Mouse (Mus musculus) MEL (cell line): ENCODE measurements around the gene Sf3b5. TPM values are rescaled to one million over a fixed set of nuclear protein-coding genes. Genes with fewer than 3 reads are reported as not detected.

Source experiments
- DNase-seq: peaks from one replicate; pipeline ENCODE4 v3.0.0; 2011; ENCODE audit warnings: low read depth, low spot score
- H3K27ac ChIP-seq: 2 replicates; pipeline ENCODE4 v1.5.1; 2012; ENCODE audit warnings: low read depth, mild to moderate bottlenecking, control low read depth, low read length, moderate library complexity; ENCODE audit not compliant: control insufficient read depth
- H3K27me3 ChIP-seq, 2 experiments: fragments of 150-350 bp in 1 of 2; sonication (generic) in 1 of 2; 2 replicates each; pipeline ENCODE4 v1.6.1; 2012; ENCODE audit warnings: low read length in 2 of 2, mild to moderate bottlenecking in 2 of 2, improper control_type of control experiment in 1 of 2, moderate library complexity in 1 of 2; ENCODE audit not compliant: insufficient read depth in 2 of 2, control insufficient read depth in 1 of 2
- H3K36me3 ChIP-seq, 2 experiments: 2 replicates each; pipeline ENCODE4 v1.6.1; 2012 to 2014; ENCODE audit warnings: low read length in 2 of 2, improper control_type of control experiment in 1 of 2, inconsistent platforms in 1 of 2, mild to moderate bottlenecking in 1 of 2; ENCODE audit not compliant: insufficient read depth in 2 of 2, control insufficient read depth in 1 of 2
- H3K4me1 ChIP-seq, 2 experiments: fragments of 150-350 bp in 1 of 2; sonication (generic) in 1 of 2; 2 replicates each; pipeline ENCODE4 v1.6.1; 2012; ENCODE audit warnings: low read length in 2 of 2, improper control_type of control experiment in 1 of 2, mild to moderate bottlenecking in 1 of 2; ENCODE audit not compliant: insufficient read depth in 2 of 2, control insufficient read depth in 1 of 2
- H3K4me3 ChIP-seq, 2 experiments: fragments of 150-350 bp in 1 of 2; sonication (generic) in 1 of 2; 2 replicates each; pipeline ENCODE4 v1.5.1; 2012; ENCODE audit warnings: low read depth in 2 of 2, low read length in 2 of 2, mild to moderate bottlenecking in 2 of 2, moderate library complexity in 2 of 2, control low read depth in 1 of 2, improper control_type of control experiment in 1 of 2; ENCODE audit not compliant: control insufficient read depth in 1 of 2, insufficient read depth in 1 of 2
- H3K79me2 ChIP-seq: 2 replicates; pipeline ENCODE4 v1.6.1; 2012; ENCODE audit warnings: mild to moderate bottlenecking, low read length, moderate library complexity; ENCODE audit not compliant: control insufficient read depth, poor library complexity, insufficient read depth
- H3K9ac ChIP-seq: 2 replicates; pipeline ENCODE4 v1.6.1; 2012; ENCODE audit warnings: low read depth, mild to moderate bottlenecking, control low read depth, low read length, moderate library complexity; ENCODE audit not compliant: control insufficient read depth, poor library complexity, severe bottlenecking
- H3K9me3 ChIP-seq: fragments of 150-350 bp; sonication (generic); replicated peaks from 2 replicates; pipeline ENCODE4 v1.6.1; 2012; ENCODE audit warnings: mild to moderate bottlenecking, low read length, improper control_type of control experiment, moderate library complexity; ENCODE audit not compliant: insufficient read depth
- CHD2 ChIP-seq: IDR thresholded peaks from 2 replicates; pipeline ENCODE4 v1.6.1; 2011; ENCODE audit warnings: low read length, improper control_type of control experiment
- GABPA ChIP-seq: IDR thresholded peaks from 2 replicates; pipeline ENCODE4 v1.6.1; 2012; ENCODE audit warnings: low read depth, mild to moderate bottlenecking, inconsistent platforms, low read length, improper control_type of control experiment, moderate library complexity
- GATA1 ChIP-seq: IDR thresholded peaks from 2 replicates; pipeline ENCODE4 v1.6.1; 2011; ENCODE audit warnings: low read depth, low read length, improper control_type of control experiment
- HCFC1 ChIP-seq: IDR thresholded peaks from 2 replicates; pipeline ENCODE4 v1.6.1; 2012; ENCODE audit warnings: low read depth, mild to moderate bottlenecking, inconsistent platforms, low read length, improper control_type of control experiment, moderate library complexity
- KAT2A ChIP-seq: conservative IDR thresholded peaks from 2 replicates; pipeline ENCODE4 v1.6.1; 2012; ENCODE audit warnings: low read depth, low read length, improper control_type of control experiment, inconsistent platforms
- MAZ ChIP-seq: IDR thresholded peaks from 2 replicates; pipeline ENCODE4 v1.6.1; 2012; ENCODE audit warnings: low read depth, mild to moderate bottlenecking, inconsistent platforms, low read length, improper control_type of control experiment
- MEF2A ChIP-seq: IDR thresholded peaks from 2 replicates; pipeline ENCODE4 v1.6.1; 2014; ENCODE audit warnings: low read depth, mild to moderate bottlenecking, inconsistent platforms, low read length, improper control_type of control experiment; ENCODE audit not compliant: poor library complexity, insufficient replicate concordance, severe bottlenecking; ENCODE audit errors: extremely low read depth
- MYB ChIP-seq: IDR thresholded peaks from 2 replicates; pipeline ENCODE4 v1.6.1; 2011; ENCODE audit warnings: mild to moderate bottlenecking, low read depth, low read length, improper control_type of control experiment
- MYC ChIP-seq: IDR thresholded peaks from 2 replicates; pipeline ENCODE4 v1.6.1; 2011; ENCODE audit warnings: low read depth, mild to moderate bottlenecking, low read length, improper control_type of control experiment, moderate library complexity
- POLR2A ChIP-seq, 2 experiments: IDR thresholded peaks; 2 replicates each; pipeline ENCODE4 v1.6.1; 2011 to 2012; ENCODE audit warnings: low read length in 2 of 2, mild to moderate bottlenecking in 2 of 2, control low read depth in 1 of 2, improper control_type of control experiment in 1 of 2, low read depth in 1 of 2, moderate library complexity in 1 of 2; ENCODE audit not compliant: control insufficient read depth in 1 of 2, insufficient read depth in 1 of 2, poor library complexity in 1 of 2
- RAD21 ChIP-seq: IDR thresholded peaks from 2 replicates; pipeline ENCODE4 v1.6.1; 2011; ENCODE audit warnings: mild to moderate bottlenecking, low read depth, low read length, improper control_type of control experiment
- SIN3A ChIP-seq: IDR thresholded peaks from 2 replicates; pipeline ENCODE4 v1.6.1; 2012; ENCODE audit warnings: low read length, improper control_type of control experiment, inconsistent platforms
- TAL1 ChIP-seq: IDR thresholded peaks from 2 replicates; pipeline ENCODE4 v1.6.1; 2012; ENCODE audit warnings: mild to moderate bottlenecking, inconsistent platforms, low read length, moderate library complexity, mixed read lengths
- TBP ChIP-seq: IDR thresholded peaks from 2 replicates; pipeline ENCODE4 v1.8.0; 2011; ENCODE audit warnings: low read depth, low read length, improper control_type of control experiment
- TCF12 ChIP-seq: IDR thresholded peaks from 2 replicates; pipeline ENCODE4 v1.6.1; 2014; ENCODE audit warnings: low read depth, mild to moderate bottlenecking, inconsistent platforms, low read length, improper control_type of control experiment, moderate library complexity
- UBTF ChIP-seq: IDR thresholded peaks from 2 replicates; pipeline ENCODE4 v1.6.1; 2012; ENCODE audit warnings: low read depth, mild to moderate bottlenecking, inconsistent platforms, low read length, improper control_type of control experiment, moderate library complexity, borderline replicate concordance; ENCODE audit not compliant: insufficient read depth
- USF2 ChIP-seq, 2 experiments: IDR thresholded peaks; 2 replicates each; pipeline ENCODE4 v1.6.1; 2011 to 2012; ENCODE audit warnings: improper control_type of control experiment in 2 of 2, low read length in 2 of 2, borderline replicate concordance in 1 of 2, inconsistent platforms in 1 of 2, low read depth in 1 of 2, mild to moderate bottlenecking in 1 of 2; ENCODE audit not compliant: insufficient read depth in 1 of 2
- ZMIZ1 ChIP-seq: IDR thresholded peaks from 2 replicates; pipeline ENCODE4 v1.6.1; 2012; ENCODE audit warnings: low read depth, mild to moderate bottlenecking, inconsistent platforms, low read length, improper control_type of control experiment, moderate library complexity
- ZNF384 ChIP-seq: IDR thresholded peaks from 2 replicates; pipeline ENCODE4 v1.6.1; 2012; ENCODE audit warnings: low read depth, mild to moderate bottlenecking, inconsistent platforms, low read length, improper control_type of control experiment
- polyA plus RNA-seq, 2 experiments: library from polyadenylated mRNA; stranded (reverse) in 1 of 2; unstranded in 1 of 2; fragments of >175 nt in 1 of 2; fragments of >200 nt in 1 of 2; gene quantifications; 2 replicates each; pipeline versions ENCODE4 v1.2.1 to v1.2.4; 2012; ENCODE audit warnings: low replicate concordance in 2 of 2, low read depth in 1 of 2; ENCODE audit not compliant: insufficient read length in 2 of 2, insufficient read depth in 1 of 2, missing spikeins in 1 of 2
- total RNA-seq: library from RNA; depleted of rRNA; stranded (reverse); fragments of 300-350 nt; gene quantifications from 2 replicates; pipeline ENCODE4 v1.2.3, GENCODE M21; 2012

Gene Sf3b5
- total and polyA plus RNA-seq, 3 experiments = 16.6 to 57.4 TPM; not detected in 1

- no peaks in the 10 kb centered on the region for H3K4me1 ChIP-seq
- H3K27ac ChIP-seq = no peak overlapping the region
- no peaks in the 10 kb centered on the region for H3K79me2 ChIP-seq
- no peak overlapping the region for H3K9ac ChIP-seq
- H3K9me3 ChIP-seq = no peaks in the 10 kb centered on the region
- no peak for DNase-seq
- H3K27me3 ChIP-seq = no peaks in the 10 kb centered on the region
- H3K36me3 ChIP-seq = no peaks in the 10 kb centered on the region
- TF ChIP-seq ZNF384 (no peak), MYC (no peak), GABPA (no peak), MEF2A (no peak), MAZ (no peak), GATA1 (no peak), POLR2A (IDR thresholded peaks at IDR 0.05; ENCODE audit: control insufficient read depth in 1 of 2, insufficient read depth in 1 of 2, low read depth in 1 of 2, low read length in 2 of 2, poor library complexity in 1 of 2) (no peak), UBTF (no peak), CHD2 (no peak), RAD21 (no peak)
- no peak overlapping the region for H3K4me3 ChIP-seq
Observed at GRCm38 (mm10) chr10:12974572-12974971, 30.6 kb upstream of the Sf3b5 start.

GRCm38 (mm10) chr10:12975461-12975860 is 29.7 kb upstream of the Sf3b5 start:
- no peaks in the 10 kb centered on the region for H3K79me2 ChIP-seq
- DNase-seq = peak; percentile 45
- no peak overlapping the region for H3K9ac ChIP-seq
- no peaks in the 10 kb centered on the region for H3K27me3 ChIP-seq
- no peak for TF ChIP-seq TCF12
- TF ChIP-seq TAL1 = no peak
- TF ChIP-seq MYB = no peak
- TF ChIP-seq ZMIZ1 = no peak
- TF ChIP-seq MEF2A = no peak
- TF ChIP-seq KAT2A = no peak
- TF ChIP-seq SIN3A = no peak
- no peak for TF ChIP-seq ZNF384
- no peak for TF ChIP-seq TBP
- TF ChIP-seq HCFC1 = no peak
- TF ChIP-seq USF2 (IDR thresholded peaks at IDR 0.05; ENCODE audit: borderline replicate concordance in 1 of 2, insufficient read depth in 1 of 2, low read depth in 1 of 2, low read length in 2 of 2) = no peak
- H3K4me3 ChIP-seq = no peak overlapping the region
- no peak overlapping the region for H3K27ac ChIP-seq
- H3K4me1 ChIP-seq = no peaks in the 10 kb centered on the region
- H3K36me3 ChIP-seq = no peaks in the 10 kb centered on the region
- H3K9me3 ChIP-seq = no peaks in the 10 kb centered on the region
